Comparison of ENCODE assay signal across 9 mouse cellular contexts in the genomic region with DNA sequence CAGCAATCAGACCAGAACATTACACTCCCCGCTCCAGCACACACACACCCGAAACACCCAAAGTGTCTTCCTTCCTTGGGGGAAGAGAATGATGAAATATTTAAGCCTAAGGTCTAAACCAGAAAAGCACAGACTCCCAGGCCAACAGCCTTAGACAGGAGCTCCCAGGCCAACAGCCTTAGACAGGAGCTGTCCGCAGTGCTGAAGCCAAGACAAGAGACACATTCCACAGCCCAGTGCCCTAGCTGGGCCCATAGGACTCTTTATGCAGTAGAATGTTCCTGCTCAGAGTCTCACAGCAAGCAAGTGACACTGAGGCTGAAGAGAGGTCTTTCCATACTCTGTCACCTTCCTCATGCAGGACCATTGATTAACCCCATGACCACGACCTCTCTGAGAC.
DNase-seq lines count a peak whose midpoint lies in the region; ATAC-seq and TF ChIP-seq lines count a peak whose summit lies in the region.
"Had no signal": no experiment of that assay in that cellular context is flagged by ENCODE, and none has a peak within 500 bp of the region (broad histone marks: within the 10 kb centered on the region; RNA-seq: fewer than 3 reads in every experiment).

No protein-coding gene starts in this region.

- ATAC-seq in heart, embryonic 11.5 days (replicated peaks; ENCODE audit: insufficient number of reproducible peaks, low FRiP score, low TSS enrichment) = no peak
- no peak for ATAC-seq in hindbrain, postnatal 0 days

- H3K4me2 ChIP-seq in heart, embryonic 11.5 days = no peak overlapping the region
- H3K4me2 ChIP-seq in hindbrain, postnatal 0 days (ENCODE audit: low read depth, low read length) = no peak overlapping the region

- H3K9ac ChIP-seq in heart, embryonic 11.5 days (ENCODE audit: low read depth, low read length) = no peak overlapping the region
- no peak overlapping the region for H3K9ac ChIP-seq in hindbrain, postnatal 0 days (replicated peaks; ENCODE audit: low read length)

- peak; percentile 86 for DNase-seq in heart, embryonic 10.5 days (ENCODE audit: low spot score)
- peak; percentile 36 for DNase-seq in urinary bladder, postnatal 14 days (ENCODE audit: low spot score)
- DNase-seq in urinary bladder, postnatal 4 days (ENCODE audit: low spot score in 2 of 2) = no peak
- peak; percentile 27 for DNase-seq in hindbrain, postnatal 0 days (ENCODE audit: low spot score)
- DNase-seq in cerebellum, postnatal 14 days = no peak
- no peak for DNase-seq in left cerebral cortex, adult 9 months (ENCODE audit: low spot score in 2 of 2)
- DNase-seq in cerebellum, adult 11 months = no peak

- H3K36me3 ChIP-seq in heart, embryonic 10.5 days = no peaks in the 10 kb centered on the region
- H3K36me3 ChIP-seq in heart, embryonic 11.5 days (ENCODE audit: control insufficient read depth, insufficient read depth, low read length) = no peaks in the 10 kb centered on the region
- no peaks in the 10 kb centered on the region for H3K36me3 ChIP-seq in hindbrain, postnatal 0 days (ENCODE audit: insufficient read depth, low read length)

- H3K4me3 ChIP-seq in heart, embryonic 10.5 days = no peak overlapping the region
- no peak overlapping the region for H3K4me3 ChIP-seq in heart, embryonic 11.5 days (ENCODE audit: low read depth, low read length)
- H3K4me3 ChIP-seq in hindbrain, postnatal 0 days (ENCODE audit: low read length) = no peak overlapping the region

- TF ChIP-seq CTCF in hindbrain, postnatal 0 days (IDR thresholded peaks at IDR 0.05; ENCODE audit: low read depth) = no peak

- WGBS in heart, embryonic 10.5 days = 62% methylated on average over 4 of the region's 4 CpGs
- WGBS in heart, embryonic 11.5 days (ENCODE audit: insufficient replicate concordance) = 47% methylated on average over 4 of the region's 4 CpGs
- 69% methylated on average over 4 of the region's 4 CpGs for WGBS in hindbrain, postnatal 0 days

- no peaks in the 10 kb centered on the region for H3K4me1 ChIP-seq in heart, embryonic 10.5 days
- no peaks in the 10 kb centered on the region for H3K4me1 ChIP-seq in heart, embryonic 11.5 days (ENCODE audit: control insufficient read depth, insufficient read depth, low read length)
- H3K4me1 ChIP-seq in hindbrain, postnatal 0 days (ENCODE audit: insufficient read depth, low read length) = no peaks in the 10 kb centered on the region

- no peak overlapping the region for H3K27ac ChIP-seq in heart, embryonic 10.5 days
- H3K27ac ChIP-seq in heart, embryonic 11.5 days (ENCODE audit: low read depth, low read length) = no peak overlapping the region
- no peak overlapping the region for H3K27ac ChIP-seq in hindbrain, postnatal 0 days
- H3K27ac ChIP-seq: macrophage had no signal

- H3K9me3 ChIP-seq in heart, embryonic 10.5 days = no peaks in the 10 kb centered on the region
- H3K9me3 ChIP-seq in heart, embryonic 11.5 days (replicated peaks; ENCODE audit: control insufficient read depth, low read length) = no peaks in the 10 kb centered on the region
- H3K9me3 ChIP-seq in hindbrain, postnatal 0 days (ENCODE audit: low read length) = no peaks in the 10 kb centered on the region

- no peaks in the 10 kb centered on the region for H3K27me3 ChIP-seq in heart, embryonic 10.5 days (ENCODE audit: insufficient read depth, poor library complexity, severe bottlenecking)
- no peaks in the 10 kb centered on the region for H3K27me3 ChIP-seq in heart, embryonic 11.5 days (ENCODE audit: control insufficient read depth, insufficient read depth, low read length)
- no peaks in the 10 kb centered on the region for H3K27me3 ChIP-seq in hindbrain, postnatal 0 days (ENCODE audit: insufficient read depth, low read length)

Comparison
In these comparisons a context has a peak if more than half of its experiments do, and no peak if none do; other contexts are left out.
1. DNase-seq: peak in heart, embryonic 10.5 days (single experiment), urinary bladder, postnatal 14 days (single experiment) and hindbrain, postnatal 0 days (single experiment); none in urinary bladder, postnatal 4 days (0 of 2), cerebellum, postnatal 14 days (0 of 2), left cerebral cortex, adult 9 months (0 of 2) and cerebellum, adult 11 months (single experiment).